Comparison of ENCODE assay signal across 17 mouse cellular contexts in the genomic region with DNA sequence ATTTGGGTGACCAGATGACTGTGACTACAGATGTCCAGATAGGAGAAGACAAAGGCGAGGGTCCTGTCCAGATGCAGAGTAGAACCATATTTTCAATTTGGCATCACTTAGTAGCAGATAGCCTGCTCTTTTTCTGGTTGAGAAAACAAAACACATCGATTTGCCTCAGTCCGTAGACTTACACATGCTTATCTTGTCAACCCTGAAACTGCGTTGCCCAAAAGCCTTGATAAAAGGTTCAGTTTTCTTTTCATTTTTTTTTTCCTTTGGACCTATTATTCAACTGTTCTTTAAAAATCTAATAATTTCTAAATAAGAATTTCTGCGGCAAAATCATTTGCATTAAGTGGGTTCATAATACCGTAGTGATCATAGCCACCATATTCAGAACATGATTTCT.
"Had no signal": no experiment of that assay in that cellular context is flagged by ENCODE, and none has a peak within 500 bp of the region (broad histone marks: within the 10 kb centered on the region; RNA-seq: fewer than 3 reads in every experiment).

No protein-coding gene starts in this region.

- H3K9ac ChIP-seq: liver, embryonic 14.5 days; lung, embryonic 15.5 days; midbrain, embryonic 12.5 days; neural tube, embryonic 12.5 days; stomach, embryonic 15.5 days had no signal

- H3K9me3 ChIP-seq: lung, embryonic 15.5 days; midbrain, embryonic 12.5 days; neural tube, embryonic 12.5 days; stomach, embryonic 15.5 days had no signal

- H3K4me1 ChIP-seq: midbrain, embryonic 12.5 days; neural tube, embryonic 12.5 days; stomach, embryonic 15.5 days had no signal

- H3K27me3 ChIP-seq: lung, embryonic 15.5 days; midbrain, embryonic 12.5 days; neural tube, embryonic 12.5 days; stomach, embryonic 15.5 days had no signal

- DNase-seq: lung, adult 2 months; lung, postnatal 14 days; lung, postnatal 36 days; midbrain, embryonic 14.5 days; right cerebral cortex, postnatal 14 days; thymus, adult 2 months; thymus, postnatal 25 days; thymus, postnatal 4 days had no signal

- ATAC-seq: lung, postnatal 0 days; midbrain, embryonic 16.5 days had no signal

- H3K4me2 ChIP-seq: lung, embryonic 15.5 days; midbrain, embryonic 12.5 days; neural tube, embryonic 12.5 days; stomach, embryonic 15.5 days had no signal

- H3K36me3 ChIP-seq: lung, embryonic 15.5 days; midbrain, embryonic 12.5 days; neural tube, embryonic 12.5 days; stomach, embryonic 15.5 days had no signal

- H3K27ac ChIP-seq: liver, embryonic 14.5 days; lung, embryonic 15.5 days; macrophage; midbrain, embryonic 12.5 days; neural tube, embryonic 12.5 days; stomach, embryonic 15.5 days; stomach, postnatal 0 days had no signal

- H3K4me3 ChIP-seq: lung, embryonic 15.5 days; midbrain, embryonic 12.5 days; neural tube, embryonic 12.5 days; stomach, embryonic 15.5 days had no signal
